Mouse (Mus musculus) stomach, postnatal 0 days (tissue): ENCODE results near the gene Mast4. TPM values are rescaled to one million over a fixed set of nuclear protein-coding genes. Genes with fewer than 3 reads are reported as not detected.
A peak's percentile ranks its signal among the peaks of the same experiment; 100 is the strongest.

Source experiments
- ATAC-seq: fragments of 200-750 bp; cut with Nextera tagmentation; 2 replicates; pipeline ENCODE4 v1.8.0; 2017; ENCODE audit not compliant: low FRiP score, low TSS enrichment
- DNase-seq: peaks from one replicate; pipeline ENCODE4 v3.0.0-alpha.2; 2016; ENCODE audit warnings: low spot score
- H3K27ac ChIP-seq: fragments of 300-500 bp; sonication (generic); replicated peaks from 2 replicates; pipeline ENCODE4 v1.5.1; 2014; ENCODE audit warnings: mild to moderate bottlenecking, control low read depth
- H3K27me3 ChIP-seq: fragments of 300-500 bp; sonication (generic); 2 replicates; pipeline ENCODE4 v1.6.1; 2014; ENCODE audit warnings: low read length; ENCODE audit not compliant: control insufficient read depth, insufficient read depth
- H3K36me3 ChIP-seq: fragments of 300-500 bp; sonication (generic); 2 replicates; pipeline ENCODE4 v1.6.1; 2014; ENCODE audit warnings: low read length, mixed read lengths; ENCODE audit not compliant: control insufficient read depth, insufficient read depth
- H3K4me1 ChIP-seq: fragments of 300-500 bp; sonication (generic); replicated peaks from 2 replicates; pipeline ENCODE4 v1.6.1; 2014; ENCODE audit warnings: antibody characterized with exemption; ENCODE audit not compliant: control insufficient read depth, insufficient read depth
- H3K4me2 ChIP-seq: fragments of 300-500 bp; sonication (generic); replicated peaks from 2 replicates; pipeline ENCODE4 v1.6.1; 2014; ENCODE audit warnings: low read depth, mild to moderate bottlenecking, control low read depth, moderate library complexity
- H3K4me3 ChIP-seq: fragments of 300-500 bp; sonication (generic); 2 replicates; pipeline ENCODE4 v1.5.1; 2014; ENCODE audit warnings: low read depth, low read length, control low read depth
- H3K9ac ChIP-seq: fragments of 300-500 bp; sonication (generic); 2 replicates; pipeline ENCODE4 v1.6.1; 2014; ENCODE audit warnings: mild to moderate bottlenecking, low read length, control low read depth, mixed read lengths
- H3K9me3 ChIP-seq: fragments of 300-500 bp; sonication (generic); 2 replicates; pipeline ENCODE4 v1.6.1; 2016; ENCODE audit warnings: low read length; ENCODE audit not compliant: control insufficient read depth
- CTCF ChIP-seq: IDR thresholded peaks from 2 replicates; pipeline ENCODE4 v1.5.1; 2016; ENCODE audit warnings: antibody characterized with exemption, low read depth, mild to moderate bottlenecking, moderate library complexity
- EP300 ChIP-seq: optimal IDR thresholded peaks from 2 replicates; pipeline ENCODE3; 2016; ENCODE audit warnings: antibody characterized with exemption
- WGBS: fragments of 180-500 bp; shearing (Covaris S2); extraction: QIAGEN DNeasy Blood & Tissue Kit; methylation state at CpG from one replicate; pipeline ENCODE4 v1.1.7; 2014; 5-methylcytosine and 5-hydroxymethylcytosine counted together
- polyA plus RNA-seq: library from polyadenylated mRNA; unstranded; fragments of >200 nt; fragmentation: Nextera tagmentation; extraction: Ambion mirVana; gene quantifications from 2 replicates; pipeline ENCODE4 v1.2.1, GENCODE M21; 2015

Mast4 gene
- polyA plus RNA-seq, 1 experiment from 2014 or later: 18.2 TPM

- Histone ChIP-seq H3K27ac (no peak overlapping the region), H3K9ac (no peak overlapping the region), H3K4me1 (no peaks in the 10 kb centered on the region), H3K27me3 (no peaks in the 10 kb centered on the region), H3K4me3 (no peak overlapping the region), H3K9me3 (no peaks in the 10 kb centered on the region), H3K36me3 (no peaks in the 10 kb centered on the region), H3K4me2 (no peak overlapping the region)
- DNase-seq (no peak), ATAC-seq (no peak)
- TF ChIP-seq CTCF (no peak), EP300 (no peak)
- 60% methylated on average over 11 of the region's 11 CpGs for WGBS
These were observed 462.8 kb downstream of the Mast4 start for GRCm38 (mm10) chr13:102871380-102872104.

GRCm38 (mm10) chr13:102869541-102869940, 464.8 kb downstream of the Mast4 start:
- H3K9me3 ChIP-seq: no peaks in the 10 kb centered on the region
- H3K27me3 ChIP-seq: no peaks in the 10 kb centered on the region
- no peak overlapping the region for H3K9ac ChIP-seq
- H3K27ac ChIP-seq: no peak overlapping the region
- ATAC-seq: peak; percentile 15; the same call in 1 of the 2 replicates
- no peak overlapping the region for H3K4me3 ChIP-seq
- no peaks in the 10 kb centered on the region for H3K4me1 ChIP-seq
- 70% methylated on average over 4 of the region's 4 CpGs for WGBS
- no peak for DNase-seq
- no peak for TF ChIP-seq EP300
- TF ChIP-seq CTCF: no peak
- H3K4me2 ChIP-seq: no peak overlapping the region
- no peaks in the 10 kb centered on the region for H3K36me3 ChIP-seq

- Histone ChIP-seq H3K27me3 (no peaks in the 10 kb centered on the region), H3K9ac (no peak overlapping the region), H3K9me3 (no peaks in the 10 kb centered on the region), H3K36me3 (no peaks in the 10 kb centered on the region), H3K4me2 (no peak overlapping the region), H3K27ac (peak overlapping the region; percentile 78; the same call in 1 of the 2 replicates), H3K4me1 (no peaks in the 10 kb centered on the region), H3K4me3 (no peak overlapping the region)
- ATAC-seq: no peak
- no peak for DNase-seq
- TF ChIP-seq CTCF: no peak
- no peak for TF ChIP-seq EP300
These were observed 467.5 kb downstream of the Mast4 start for GRCm38 (mm10) chr13:102866816-102867215.

GRCm38 (mm10) chr13:102865971-102866724, 468.1 kb downstream of the Mast4 start:
- ATAC-seq (no peak), DNase-seq (no peak)
- Histone ChIP-seq H3K9me3 (no peaks in the 10 kb centered on the region), H3K9ac (no peak overlapping the region), H3K4me3 (no peak overlapping the region), H3K36me3 (no peaks in the 10 kb centered on the region), H3K27ac (peak overlapping the region; percentile 78), H3K27me3 (no peaks in the 10 kb centered on the region), H3K4me2 (no peak overlapping the region), H3K4me1 (no peaks in the 10 kb centered on the region)
- TF ChIP-seq EP300 (no peak), CTCF (no peak)
- 32% methylated on average over 11 of the region's 11 CpGs for WGBS

GRCm38 (mm10) chr13:102865494-102865893, 468.8 kb downstream of the Mast4 start:
- no peaks in the 10 kb centered on the region for H3K36me3 ChIP-seq
- WGBS: 44% methylated on average over 3 of the region's 3 CpGs
- ATAC-seq (no peak), DNase-seq (no peak)
- no peaks in the 10 kb centered on the region for H3K27me3 ChIP-seq
- H3K9me3 ChIP-seq: no peaks in the 10 kb centered on the region
- H3K4me3 ChIP-seq: no peak overlapping the region
- TF ChIP-seq CTCF: no peak
- TF ChIP-seq EP300: no peak
- no peak overlapping the region for H3K9ac ChIP-seq
- no peaks in the 10 kb centered on the region for H3K4me1 ChIP-seq
- no peak overlapping the region for H3K4me2 ChIP-seq
- H3K27ac ChIP-seq: peak overlapping the region; percentile 78

GRCm38 (mm10) chr13:102864840-102865239, 469.5 kb downstream of the Mast4 start:
- Histone ChIP-seq H3K9ac (no peak overlapping the region), H3K9me3 (no peaks in the 10 kb centered on the region), H3K27me3 (no peaks in the 10 kb centered on the region), H3K36me3 (no peaks in the 10 kb centered on the region), H3K4me3 (no peak overlapping the region), H3K27ac (no peak overlapping the region), H3K4me1 (no peaks in the 10 kb centered on the region), H3K4me2 (no peak overlapping the region)
- no peak for ATAC-seq
- no peak for DNase-seq
- TF ChIP-seq EP300 (no peak), CTCF (no peak)
- WGBS: 73% methylated on average over 1 of the region's 1 CpGs
